Mouse (Mus musculus) liver, adult 10 weeks (tissue): ENCODE results near the gene Crybg2. TPM values are rescaled to one million over a fixed set of nuclear protein-coding genes. Genes with fewer than 3 reads are reported as not detected.

Experiments
- polyA plus RNA-seq: library from polyadenylated mRNA; stranded (reverse); fragments of 350-450 nt; fragmentation: Illumina TruSeq; extraction: RNeasy Lipid Tissue Mini Kit (QIAGEN cat#74804); gene quantifications from one replicate; pipeline ENCODE4 v1.2.3, GENCODE M21; 2014; ENCODE audit warnings: low read depth, low replicate concordance

Crybg2 gene
- polyA plus RNA-seq: 0.29 TPM

DNA sequence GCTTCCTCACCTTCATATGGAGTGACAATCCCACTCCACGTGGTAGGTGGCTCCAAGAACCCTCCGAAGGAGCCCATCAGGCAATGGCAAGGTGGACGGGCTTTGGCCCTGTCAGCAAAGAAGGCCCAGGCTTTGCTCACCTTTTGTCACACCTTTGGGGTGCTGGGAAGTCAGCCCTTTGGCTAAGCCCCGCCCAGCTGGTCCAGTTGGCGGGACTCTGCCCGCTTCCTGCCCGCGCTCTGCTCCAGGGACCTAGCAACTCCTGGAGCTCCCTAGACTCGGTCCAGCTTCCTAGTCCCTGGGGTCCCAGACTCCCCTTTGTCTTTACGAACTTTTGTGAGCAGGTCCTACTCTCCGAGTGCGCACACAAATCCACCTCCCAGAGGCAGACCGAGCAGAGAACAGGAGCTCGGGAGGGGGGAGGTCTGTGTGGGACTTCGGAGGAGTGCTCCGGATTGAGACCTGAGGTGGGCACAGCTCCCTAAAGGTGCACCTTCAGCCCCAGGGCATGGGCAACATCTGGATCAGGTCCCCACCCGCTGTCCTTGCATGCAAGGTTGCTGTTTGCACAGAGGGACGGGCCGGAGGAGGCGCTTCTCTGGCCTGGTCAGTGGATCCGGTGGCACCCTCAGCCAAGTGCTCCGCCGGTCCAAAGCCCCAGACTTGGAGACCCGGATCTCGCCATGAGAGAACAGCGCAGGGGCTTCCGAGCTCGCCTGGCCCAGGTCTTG lies at the start of gene Crybg2:
Gene Crybg2, plus strand, starts transcription at position 681 of the 731 bp plus-strand sequence.

DNA sequence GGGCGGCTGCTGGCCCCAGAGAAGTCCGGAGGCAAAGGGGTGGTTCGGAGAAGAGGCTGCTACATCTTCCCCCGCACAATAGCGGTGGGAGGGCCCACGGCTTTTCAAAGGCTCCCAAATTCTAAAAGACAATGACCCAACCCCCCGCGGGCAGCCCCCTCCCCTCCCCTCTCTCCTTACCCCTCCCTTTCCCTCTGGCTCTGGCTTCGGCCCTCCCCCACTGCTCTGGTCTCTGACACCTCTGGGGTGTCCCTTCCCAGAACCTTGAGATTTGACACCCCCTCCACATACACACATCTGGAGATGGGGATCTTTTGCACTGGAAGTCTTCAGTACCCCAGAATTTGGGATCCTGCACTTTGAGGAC lies 41.9 kb upstream of the Crybg2 start, which contains the start of gene Lin28a:
Gene Lin28a, minus strand, starts transcription at position 63 of the 367 bp plus-strand sequence.

DNA sequence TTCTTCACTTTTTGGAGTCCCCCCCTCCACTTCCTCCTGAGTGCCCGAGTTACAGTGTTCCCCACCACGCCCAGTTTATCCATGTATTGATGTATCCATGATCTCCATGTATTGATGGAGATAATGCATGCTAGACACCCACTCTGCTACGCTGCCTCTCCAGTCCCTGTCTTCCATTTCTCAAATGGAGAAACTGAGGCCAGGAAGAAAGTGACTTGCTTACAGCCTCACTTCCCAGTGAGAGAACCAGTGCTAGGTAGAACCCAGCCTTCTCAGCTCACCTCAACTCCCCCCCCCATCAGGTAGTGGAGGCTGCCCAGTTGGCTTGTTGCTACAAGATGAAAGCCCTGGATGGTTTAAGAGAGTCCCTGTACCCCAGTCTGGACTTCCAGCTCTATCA lies 7.1 kb upstream of the Crybg2 start, which contains the start of gene Zfp683:
Gene Zfp683, plus strand, starts transcription at position 301 of the 400 bp plus-strand sequence.

DNA sequence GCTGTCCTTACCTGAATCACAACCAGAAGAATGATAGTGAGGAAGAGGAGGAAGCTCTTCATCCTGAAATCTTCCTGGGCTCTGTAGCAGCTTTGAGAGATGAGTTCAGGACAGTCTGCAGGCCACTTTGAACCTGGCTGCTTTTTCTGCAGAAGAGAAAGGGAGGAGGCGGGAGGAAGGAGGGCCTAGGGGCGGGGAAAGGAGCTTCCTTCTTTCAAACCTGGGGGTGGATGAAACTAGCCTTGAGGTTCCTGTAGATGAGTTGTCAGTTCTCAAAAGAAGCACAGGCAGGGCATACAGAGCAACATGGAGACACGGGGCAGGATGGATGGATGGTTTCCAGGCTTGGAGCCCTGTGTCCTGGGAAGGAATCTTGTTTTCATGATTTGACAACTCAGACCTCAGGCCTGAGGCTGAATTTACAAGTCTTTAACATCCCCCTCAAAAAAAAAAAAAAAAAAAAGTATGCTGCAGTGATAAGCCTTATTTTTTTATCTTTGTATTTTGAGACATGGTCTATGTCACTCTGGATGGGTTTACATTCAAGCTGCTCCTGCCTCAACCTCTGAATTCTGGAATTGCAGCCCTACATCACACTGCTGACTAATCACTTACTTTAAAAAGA lies 34.4 kb downstream of the Crybg2 start, which contains the start of gene Cd52:
Gene Cd52, minus strand, starts transcription at position 160 of the 625 bp plus-strand sequence.

DNA sequence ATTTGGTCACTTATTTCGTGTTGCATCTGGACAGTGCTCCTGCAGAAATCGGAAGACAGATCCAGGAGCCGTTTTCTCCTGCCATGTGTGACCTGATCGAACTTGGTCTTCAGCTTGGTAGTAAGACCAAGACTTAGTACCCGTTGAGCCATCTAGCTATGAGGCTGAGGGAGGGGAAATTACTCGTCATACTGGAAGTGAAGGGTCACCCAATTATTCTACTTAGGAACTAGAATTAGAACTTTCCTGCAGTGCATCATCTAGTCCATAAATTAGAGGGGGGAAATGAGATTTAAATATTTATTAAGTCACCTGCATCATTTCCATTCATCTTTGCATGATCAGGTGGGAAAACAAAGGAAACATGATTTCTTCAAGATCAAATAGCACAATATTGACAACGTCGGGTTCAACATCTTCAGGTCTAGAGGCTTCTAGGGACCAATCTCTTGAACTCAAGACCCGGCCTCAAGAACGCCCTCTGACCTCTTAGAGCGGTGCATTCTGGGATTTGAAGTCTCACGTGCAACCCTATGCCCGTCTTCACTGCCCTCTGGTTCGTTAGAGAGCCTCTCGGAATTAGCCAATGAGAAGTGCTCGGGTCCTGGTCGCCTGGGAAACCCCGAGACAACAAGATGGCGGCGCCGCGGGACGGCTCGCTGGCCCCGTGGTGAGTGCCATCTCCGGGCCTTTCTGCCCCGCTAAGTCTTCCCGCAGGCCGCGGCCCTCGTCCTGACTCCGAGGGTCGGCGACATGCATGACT lies 41.5 kb downstream of the Crybg2 start, which contains the start of gene Ubxn11:
Gene Ubxn11, plus strand, starts transcription at position 592 of the 763 bp plus-strand sequence.

DNA sequence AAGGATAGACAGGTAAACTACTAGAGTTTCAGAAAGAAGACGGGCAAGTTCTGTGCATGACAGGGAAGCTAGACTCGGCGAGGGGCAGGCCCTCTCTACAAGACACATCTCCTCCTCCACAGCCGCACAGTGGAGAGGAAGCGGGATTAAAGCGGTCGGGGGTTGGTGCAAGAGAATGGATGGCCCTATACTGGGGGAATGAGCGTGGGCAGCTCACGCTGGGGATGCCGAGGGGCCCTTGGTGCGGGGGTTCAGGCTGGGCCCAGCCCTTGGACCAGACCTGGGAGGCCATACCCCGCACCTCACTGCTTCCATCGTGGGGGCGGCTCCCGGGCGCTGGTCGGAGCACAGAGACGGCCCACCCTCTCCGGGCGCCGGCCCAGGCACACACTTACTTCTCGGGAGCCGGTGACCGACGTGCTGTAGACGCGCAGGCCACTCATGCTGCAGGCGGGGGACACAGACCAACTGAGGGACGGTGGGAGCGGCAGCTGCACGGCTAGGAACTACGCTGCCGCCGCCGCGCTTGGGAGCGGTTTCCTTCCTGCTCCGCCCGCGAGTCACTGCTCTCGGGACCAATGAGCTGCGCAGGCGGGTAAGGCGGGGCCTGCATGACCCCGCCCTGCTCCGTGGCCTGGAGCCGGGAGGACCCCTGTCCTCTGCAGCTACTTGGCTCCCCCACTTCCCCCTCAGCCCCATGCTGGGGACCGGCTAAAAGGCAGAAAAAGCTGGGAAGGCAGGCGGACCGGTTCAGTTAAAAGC lies 67.8 kb downstream of the Crybg2 start, which contains the start of gene Sh3bgrl3:
Gene Sh3bgrl3, minus strand, starts transcription at position 569 of the 762 bp plus-strand sequence.

Other genes starting within 250 kb of the Crybg2 start
- gene Rps6ka1, start 173.0 kb upstream of the Crybg2 start, polyA plus RNA-seq: 0.29 TPM
- gene Hmgn2, start 92.2 kb upstream of the Crybg2 start, polyA plus RNA-seq: 74.2 TPM
- gene Dhdds, start 59.9 kb upstream of the Crybg2 start, polyA plus RNA-seq: 10.2 TPM
- not detected for gene Lin28a, start 42.0 kb upstream of the Crybg2 start, polyA plus RNA-seq
- gene Zfp683, start 7.0 kb upstream of the Crybg2 start, polyA plus RNA-seq: not detected
- 9.6 TPM for gene Cd52, start 34.3 kb downstream of the Crybg2 start, polyA plus RNA-seq
- not detected for gene Ubxn11, start 41.8 kb downstream of the Crybg2 start, polyA plus RNA-seq
- 1.2 TPM for gene Sh3bgrl3, start 68.0 kb downstream of the Crybg2 start, polyA plus RNA-seq
- 20.6 TPM for gene Cep85, start 126.3 kb downstream of the Crybg2 start, polyA plus RNA-seq
- gene Gm7534, start 142.2 kb downstream of the Crybg2 start, polyA plus RNA-seq: not detected
- not detected for gene Catsper4, start 166.6 kb downstream of the Crybg2 start, polyA plus RNA-seq
- not detected for gene Cnksr1, start 177.6 kb downstream of the Crybg2 start, polyA plus RNA-seq
- not detected for gene E130218I03Rik, start 182.8 kb downstream of the Crybg2 start, polyA plus RNA-seq
- gene Zfp593, start 184.8 kb downstream of the Crybg2 start, polyA plus RNA-seq: 0.32 TPM
- gene Gm30191, start 186.1 kb downstream of the Crybg2 start, polyA plus RNA-seq: not detected
- not detected for gene Grrp1, start 193.3 kb downstream of the Crybg2 start, polyA plus RNA-seq
- gene Pdik1l, start 227.1 kb downstream of the Crybg2 start, polyA plus RNA-seq: 8.1 TPM